Mouse (Mus musculus) liver, postnatal 0 days (tissue): ENCODE results near the gene Gm43738.

Source experiments
- CTCF ChIP-seq: sonication (generic); IDR thresholded peaks from 2 replicates; pipeline ENCODE4 v1.5.1; 2016; ENCODE audit warnings: antibody characterized with exemption, low read depth
- EP300 ChIP-seq: IDR thresholded peaks from 2 replicates; pipeline ENCODE4 v1.6.1; 2016; ENCODE audit warnings: antibody characterized with exemption, low read depth, mild to moderate bottlenecking

- TF ChIP-seq CTCF (no peak), EP300 (no peak)
Measured at GRCm38 (mm10) chr3:89133752-89134151, 32.9 kb upstream of the Gm43738 start.
